Mouse (Mus musculus) left cerebral cortex, adult 11 months (tissue): Measurements from ENCODE around the gene Slc43a2.
"Not testable (repeated sequence)": the region's sequence is repeated elsewhere in the genome, so short reads cannot be mapped to it uniquely, and the experiment has no call there.

Experiments
- DNase-seq: peaks from one replicate; pipeline ENCODE4 v3.0.0; 2022; ENCODE audit warnings: low spot score

The Slc43a2 gene

GRCm38 (mm10) chr11:75572854-75573650, 41.6 kb downstream of the Slc43a2 start:
- peak; percentile 91 for DNase-seq

GRCm38 (mm10) chr11:75574378-75575123, 43.1 kb downstream of the Slc43a2 start:
- no peak for DNase-seq

- DNase-seq: no peak
Measured at GRCm38 (mm10) chr11:75575560-75576123, 44.1 kb downstream of the Slc43a2 start.

- DNase-seq: no peak
Measured at GRCm38 (mm10) chr11:75578609-75579008, 47.1 kb downstream of the Slc43a2 start.

- DNase-seq: no peak
Measured at GRCm38 (mm10) chr11:75581495-75582149, 50.1 kb downstream of the Slc43a2 start.

GRCm38 (mm10) chr11:75583521-75583920, 52.0 kb downstream of the Slc43a2 start:
- no peak for DNase-seq

- no peak for DNase-seq
Measured at GRCm38 (mm10) chr11:75585061-75585460, 53.6 kb downstream of the Slc43a2 start.

GRCm38 (mm10) chr11:75585978-75586377, 54.5 kb downstream of the Slc43a2 start:
- DNase-seq: no peak

GRCm38 (mm10) chr11:75586963-75587362, 55.5 kb downstream of the Slc43a2 start:
- no peak for DNase-seq

GRCm38 (mm10) chr11:75587493-75588284, 56.2 kb downstream of the Slc43a2 start, which contains the start of gene Pitpna:
Pitpna (plus strand) TSS chr11:75588097.
- DNase-seq: peak; percentile 93

GRCm38 (mm10) chr11:75588285-75588941, 56.9 kb downstream of the Slc43a2 start:
- no peak for DNase-seq

GRCm38 (mm10) chr11:75592612-75593011, 61.1 kb downstream of the Slc43a2 start:
- DNase-seq: no peak

GRCm38 (mm10) chr11:75594431-75594830, 62.9 kb downstream of the Slc43a2 start:
- no peak for DNase-seq

GRCm38 (mm10) chr11:75595404-75595803, 63.9 kb downstream of the Slc43a2 start:
- DNase-seq: no peak

GRCm38 (mm10) chr11:75595816-75596215, 64.3 kb downstream of the Slc43a2 start:
- no peak for DNase-seq

- no peak for DNase-seq
Measured at GRCm38 (mm10) chr11:75596726-75597255, 65.3 kb downstream of the Slc43a2 start.

GRCm38 (mm10) chr11:75598004-75598403, 66.5 kb downstream of the Slc43a2 start:
- no peak for DNase-seq

- not testable (repeated sequence) for DNase-seq
Measured at GRCm38 (mm10) chr11:75599802-75600201, 68.3 kb downstream of the Slc43a2 start.

GRCm38 (mm10) chr11:75604826-75605225, 73.3 kb downstream of the Slc43a2 start:
- no peak for DNase-seq

GRCm38 (mm10) chr11:75605318-75605717, 73.8 kb downstream of the Slc43a2 start:
- no peak for DNase-seq

GRCm38 (mm10) chr11:75608776-75609175, 77.3 kb downstream of the Slc43a2 start:
- no peak for DNase-seq
